Mouse (Mus musculus) neural tube, embryonic 15.5 days (tissue): Measurements from ENCODE around the gene Zfp639. TPM values are rescaled to one million over a fixed set of nuclear protein-coding genes. Genes with fewer than 3 reads are reported as not detected.

Experiments
- ATAC-seq: fragments of 200-750 bp; cut with Nextera tagmentation; 2 replicates; pipeline ENCODE4 v1.8.0; 2017; ENCODE audit warnings: mild to moderate bottlenecking, moderate TSS enrichment, moderate library complexity; ENCODE audit not compliant: low FRiP score
- H3K27ac ChIP-seq: fragments of 300-500 bp; sonication (generic); replicated peaks from 2 replicates; pipeline ENCODE4 v1.5.1; 2015; ENCODE audit warnings: mild to moderate bottlenecking, inconsistent platforms
- H3K27me3 ChIP-seq: fragments of 300-500 bp; sonication (generic); replicated peaks from 2 replicates; pipeline ENCODE4 v1.6.1; 2015; ENCODE audit warnings: inconsistent platforms
- H3K36me3 ChIP-seq: fragments of 300-500 bp; sonication (generic); 2 replicates; pipeline ENCODE4 v1.6.1; 2015; ENCODE audit warnings: inconsistent platforms
- H3K4me1 ChIP-seq: fragments of 300-500 bp; sonication (generic); 2 replicates; pipeline ENCODE4 v1.6.1; 2015; ENCODE audit warnings: inconsistent platforms
- H3K4me2 ChIP-seq: fragments of 300-500 bp; sonication (generic); 2 replicates; pipeline ENCODE4 v1.6.1; 2015; ENCODE audit warnings: inconsistent platforms, mild to moderate bottlenecking, moderate library complexity
- H3K4me3 ChIP-seq: fragments of 300-500 bp; sonication (generic); replicated peaks from 2 replicates; pipeline ENCODE4 v1.5.1; 2015; ENCODE audit warnings: mild to moderate bottlenecking, inconsistent platforms
- H3K9ac ChIP-seq: fragments of 300-500 bp; sonication (generic); replicated peaks from 2 replicates; pipeline ENCODE4 v1.6.1; 2015; ENCODE audit warnings: mild to moderate bottlenecking, inconsistent platforms
- H3K9me3 ChIP-seq: fragments of 300-500 bp; sonication (generic); replicated peaks from 2 replicates; pipeline ENCODE4 v1.6.1; 2016; ENCODE audit warnings: inconsistent platforms
- WGBS: fragments of 180-500 bp; shearing (Covaris S2); methylation state at CpG from one replicate; pipeline ENCODE4 v1.1.7; 2015; ENCODE audit warnings: mixed read lengths; 5-methylcytosine and 5-hydroxymethylcytosine counted together
- polyA plus RNA-seq: library from polyadenylated mRNA; unstranded; fragments of >200 nt; fragmentation: Nextera tagmentation; extraction: Ambion mirVana; gene quantifications from 2 replicates; pipeline ENCODE4 v1.2.1, GENCODE M21; 2015

Zfp639 gene
- polyA plus RNA-seq, 1 experiment from 2014 or later, result 40.8 TPM

DNA sequence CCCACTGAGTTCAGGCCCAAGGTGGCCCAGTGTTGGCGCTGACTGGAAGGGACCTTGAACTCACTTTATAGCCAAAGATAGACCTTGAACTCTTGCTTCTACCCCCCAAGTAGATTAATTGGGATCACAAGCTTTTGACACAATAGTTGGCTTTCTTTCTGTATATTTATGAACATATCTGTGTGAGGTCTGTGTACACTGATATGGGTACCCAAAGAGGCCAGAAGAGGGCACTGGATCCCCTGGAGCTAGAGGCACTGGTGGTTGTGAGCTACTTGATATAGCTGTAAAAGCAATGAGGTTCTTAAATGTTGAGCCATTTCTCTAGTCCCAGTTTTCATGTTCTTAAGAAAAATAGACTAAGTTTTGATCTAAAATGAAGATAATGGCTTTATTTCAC is 43.0 kb downstream of the Zfp639 start:
- peaks cover 40% of the 10 kb centered on the region for H3K36me3 ChIP-seq
- H3K4me2 ChIP-seq, result no peak overlapping the region
- WGBS, result 100% methylated on average over 1 of the region's 1 CpGs
- H3K9me3 ChIP-seq, result no peaks in the 10 kb centered on the region
- H3K4me3 ChIP-seq, result no peak overlapping the region
- no peaks in the 10 kb centered on the region for H3K4me1 ChIP-seq
- no peak overlapping the region for H3K9ac ChIP-seq
- H3K27ac ChIP-seq, result no peak overlapping the region
- ATAC-seq, result no peak
- no peaks in the 10 kb centered on the region for H3K27me3 ChIP-seq

DNA sequence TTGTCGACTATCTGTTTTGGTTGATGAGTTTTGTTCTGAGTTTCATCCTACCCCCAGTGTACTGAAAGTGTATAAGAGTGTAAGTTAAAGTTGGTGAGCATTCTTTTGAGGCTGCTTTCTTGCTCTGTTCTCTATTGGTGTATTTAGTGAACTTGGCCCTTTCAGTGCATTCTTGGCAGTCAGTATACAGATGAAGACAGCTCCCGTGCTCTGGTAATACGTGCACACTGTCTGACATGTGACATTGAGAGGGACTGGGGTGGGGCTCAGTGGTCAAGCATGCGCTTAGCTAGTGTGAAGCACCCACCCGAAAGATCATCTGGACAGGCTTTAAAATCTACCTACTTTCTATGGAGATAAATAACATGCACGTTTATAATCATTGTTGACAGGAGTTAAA is 53.3 kb downstream of the Zfp639 start:
- WGBS, result 95% methylated on average over 6 of the region's 6 CpGs
- no peak for ATAC-seq
- H3K36me3 ChIP-seq, result peaks cover 64% of the 10 kb centered on the region

More for the DNA sequence above, 53.3 kb downstream of the Zfp639 start:
- H3K4me1 ChIP-seq, result no peaks in the 10 kb centered on the region
- no peak overlapping the region for H3K9ac ChIP-seq
- H3K4me2 ChIP-seq, result no peak overlapping the region
- H3K9me3 ChIP-seq, result no peaks in the 10 kb centered on the region
- no peak overlapping the region for H3K27ac ChIP-seq
- H3K4me3 ChIP-seq, result no peak overlapping the region
- H3K27me3 ChIP-seq, result no peaks in the 10 kb centered on the region

Other genes starting within 250 kb of the Zfp639 start
- gene Zmat3, start 144.2 kb upstream of the Zfp639 start, polyA plus RNA-seq, result 7.5 and 7.6 TPM in 2 replicates
- 11.4 and 12.3 TPM in 2 replicates for gene Pik3ca, start 112.6 kb upstream of the Zfp639 start, polyA plus RNA-seq
- not detected in 2 replicates for gene Kcnmb3, start 18.0 kb upstream of the Zfp639 start, polyA plus RNA-seq
- gene Mfn1, start 19.2 kb downstream of the Zfp639 start, polyA plus RNA-seq, result 40.5 and 46.2 TPM in 2 replicates
- 101 and 106 TPM in 2 replicates for gene Gnb4, start 106.3 kb downstream of the Zfp639 start, polyA plus RNA-seq
- 51.9 and 75.0 TPM in 2 replicates for gene Actl6a, start 196.0 kb downstream of the Zfp639 start, polyA plus RNA-seq
- 325 and 351 TPM in 2 replicates for gene Ndufb5, start 226.7 kb downstream of the Zfp639 start, polyA plus RNA-seq
- gene Mrpl47, start 227.3 kb downstream of the Zfp639 start, polyA plus RNA-seq, result 31.4 and 31.7 TPM in 2 replicates